Mouse (Mus musculus): Measurements from ENCODE around the gene Gpc6. TPM values are rescaled to one million over a fixed set of nuclear protein-coding genes. Genes with fewer than 3 reads are reported as not detected.

Gpc6 gene
- under 1 TPM; 0.22 to 0.49 TPM for polyA plus RNA-seq (2017; shearing (Covaris generic))

GRCm38 (mm10) chr14:116924876-116925601 lies at the start of gene Gpc6:
Gpc6 (plus strand) TSS chr14:116925315.

All from inflammation-experienced regulatory T-cells (primary cell).